Mouse (Mus musculus) liver, postnatal 0 days (tissue): ENCODE measurements around the gene Dgkq. TPM values are rescaled to one million over a fixed set of nuclear protein-coding genes. Genes with fewer than 3 reads are reported as not detected.

Experiments
- ATAC-seq: fragments of 200-750 bp; cut with Nextera tagmentation; 2 replicates; pipeline ENCODE4 v1.8.0; 2017; ENCODE audit warnings: mild to moderate bottlenecking, moderate library complexity
- DNase-seq: peaks from one replicate; pipeline ENCODE4 v3.0.0-alpha.2; 2016
- H3K27ac ChIP-seq: fragments of 300-500 bp; sonication (generic); 2 replicates; pipeline ENCODE4 v1.5.1; 2014; ENCODE audit warnings: antibody characterized with exemption, moderate library complexity, mild to moderate bottlenecking, low read depth
- H3K27me3 ChIP-seq: fragments of 300-500 bp; sonication (generic); 2 replicates; pipeline ENCODE4 v1.6.1; 2014; ENCODE audit warnings: low read length, control low read depth, mixed read lengths; ENCODE audit not compliant: insufficient read depth
- H3K36me3 ChIP-seq: fragments of 300-500 bp; sonication (generic); replicated peaks from 2 replicates; pipeline ENCODE4 v1.6.1; 2014; ENCODE audit warnings: mild to moderate bottlenecking, control low read depth, low read length, moderate library complexity, mixed read lengths; ENCODE audit not compliant: insufficient read depth
- H3K4me1 ChIP-seq: fragments of 300-500 bp; sonication (generic); 2 replicates; pipeline ENCODE4 v1.6.1; 2014; ENCODE audit warnings: antibody characterized with exemption, mild to moderate bottlenecking, control low read depth; ENCODE audit not compliant: insufficient read depth
- H3K4me2 ChIP-seq: fragments of 300-500 bp; sonication (generic); 2 replicates; pipeline ENCODE4 v1.6.1; 2014; ENCODE audit warnings: low read depth, mild to moderate bottlenecking, low read length, moderate library complexity, mixed read lengths
- H3K4me3 ChIP-seq: fragments of 300-500 bp; sonication (generic); 2 replicates; pipeline ENCODE4 v1.5.1; 2014; ENCODE audit warnings: low read depth, low read length
- H3K9ac ChIP-seq: fragments of 300-500 bp; sonication (generic); replicated peaks from 2 replicates; pipeline ENCODE4 v1.6.1; 2014; ENCODE audit warnings: mild to moderate bottlenecking, moderate library complexity
- H3K9me3 ChIP-seq: fragments of 300-500 bp; sonication (generic); 2 replicates; pipeline ENCODE4 v1.6.1; 2016; ENCODE audit warnings: mild to moderate bottlenecking, control low read depth, low read length, mixed read lengths
- CTCF ChIP-seq: sonication (generic); IDR thresholded peaks from 2 replicates; pipeline ENCODE4 v1.5.1; 2016; ENCODE audit warnings: antibody characterized with exemption, low read depth
- EP300 ChIP-seq: IDR thresholded peaks from 2 replicates; pipeline ENCODE4 v1.6.1; 2016; ENCODE audit warnings: antibody characterized with exemption, low read depth, mild to moderate bottlenecking
- WGBS: fragments of 180-500 bp; shearing (Covaris S2); extraction: QIAGEN DNeasy Blood & Tissue Kit; methylation state at CpG from one replicate; pipeline ENCODE4 v1.1.7; 2014; ENCODE audit not compliant: insufficient replicate concordance; 5-methylcytosine and 5-hydroxymethylcytosine counted together
- polyA plus RNA-seq: library from polyadenylated mRNA; unstranded; fragments of >200 nt; fragmentation: Nextera tagmentation; extraction: Ambion mirVana; gene quantifications from 2 replicates; pipeline ENCODE4 v1.2.1, GENCODE M21; 2015

The Dgkq gene
- 2.5 TPM in 2 replicates for polyA plus RNA-seq

DNA sequence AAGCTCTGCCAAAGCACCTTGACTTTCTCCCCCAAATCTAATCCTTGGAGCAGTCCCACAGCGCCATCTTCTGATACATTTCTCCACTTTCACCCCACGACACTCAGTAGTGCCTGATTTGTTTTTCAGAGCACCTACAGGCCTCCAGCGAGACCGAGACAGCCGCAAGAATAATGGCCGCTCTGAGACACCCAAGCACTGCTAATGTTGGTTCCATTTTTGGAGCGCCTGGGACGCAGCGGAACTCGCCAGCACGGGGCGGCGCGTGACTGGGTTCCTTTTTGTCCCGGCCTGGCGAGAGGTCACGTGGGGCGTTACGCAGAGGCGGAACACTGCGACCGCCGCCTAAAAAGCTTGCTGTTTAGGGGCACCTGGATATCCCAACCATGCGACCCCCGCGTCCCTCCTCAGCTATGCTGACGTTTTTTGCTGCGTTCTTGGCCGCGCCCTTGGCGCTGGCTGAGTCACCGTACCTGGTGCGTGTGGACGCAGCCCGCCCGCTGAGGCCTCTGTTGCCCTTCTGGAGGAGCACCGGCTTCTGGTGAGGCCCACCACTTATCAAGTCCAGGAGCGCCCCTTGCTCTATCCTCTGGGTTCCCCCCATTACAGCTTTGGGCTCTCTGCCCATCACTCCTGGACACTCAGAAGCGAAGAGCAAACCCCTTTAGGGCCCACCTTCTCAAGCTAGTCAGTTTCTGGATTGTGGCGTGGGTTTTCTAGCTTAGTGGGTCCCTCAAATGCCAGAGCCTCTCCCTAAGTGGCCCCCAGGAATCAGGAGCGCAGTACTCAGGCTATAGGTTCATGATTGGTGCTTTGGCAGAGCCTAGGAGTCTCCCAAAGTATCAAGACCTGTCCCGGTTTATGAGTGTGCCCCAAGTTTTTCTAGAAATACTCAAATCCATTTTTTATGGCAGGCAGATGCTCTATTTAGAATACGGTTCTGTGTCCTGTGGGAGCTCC, at the start of gene Dgkq:
TSS of gene Dgkq (minus strand) at position 696 of the 960 bp plus-strand sequence.
- Histone ChIP-seq H3K4me2 (peak within 1 kb of the TSS; percentile 92), H3K4me1 (peaks cover 17% of the 10 kb centered on the region), H3K4me3 (peak within 1 kb of the TSS; percentile 56), H3K9ac (peak within 1 kb of the TSS; percentile 81), H3K9me3 (no peaks in the 10 kb centered on the region), H3K27me3 (no peaks in the 10 kb centered on the region), H3K27ac (peak within 1 kb of the TSS; percentile 94), H3K36me3 (peaks cover 25% of the 10 kb centered on the region)
- peak; percentile 88 for DNase-seq
- TF ChIP-seq EP300 = no peak; the same call in 1 of the 2 replicates
- TF ChIP-seq CTCF = peak; percentile 85
- WGBS = 5% methylated on average over 41 of the region's 43 CpGs
- ATAC-seq = peak; percentile 80

GRCm38 (mm10) chr5:108718051-108718450, 48.6 kb upstream of the Dgkq start:
- H3K36me3 ChIP-seq = no peaks in the 10 kb centered on the region
- DNase-seq = no peak
- no peak for ATAC-seq
- H3K9ac ChIP-seq = no peak overlapping the region
- no peaks in the 10 kb centered on the region for H3K27me3 ChIP-seq
- no peaks in the 10 kb centered on the region for H3K4me1 ChIP-seq
- H3K4me3 ChIP-seq = no peak overlapping the region
- no peak overlapping the region for H3K4me2 ChIP-seq
- 61% methylated on average over 4 of the region's 4 CpGs for WGBS
- H3K27ac ChIP-seq = no peak overlapping the region
- TF ChIP-seq EP300 (no peak), CTCF (no peak)
- H3K9me3 ChIP-seq = no peaks in the 10 kb centered on the region

DNA sequence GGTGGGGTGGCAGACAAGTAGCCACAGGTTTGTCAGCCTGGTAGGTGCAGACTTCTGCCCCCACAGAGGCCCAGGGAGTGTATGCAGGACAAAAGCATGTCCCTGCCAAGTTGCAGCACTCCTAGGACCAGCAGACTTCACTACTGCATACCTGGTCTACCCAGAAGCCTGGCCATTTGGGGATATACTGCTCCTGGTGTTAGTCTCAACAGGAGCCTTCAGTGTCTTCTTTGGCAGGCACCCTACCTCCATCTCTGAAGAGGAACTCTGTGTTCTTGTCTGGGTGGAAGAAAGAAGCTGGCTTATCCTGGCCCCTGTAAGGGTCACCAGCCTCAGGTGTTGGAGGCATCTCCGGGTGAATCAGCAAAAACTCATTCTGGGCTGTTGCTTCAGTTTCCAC, 46.5 kb upstream of the Dgkq start:
- Histone ChIP-seq H3K4me3 (no peak overlapping the region), H3K36me3 (no peaks in the 10 kb centered on the region), H3K27me3 (no peaks in the 10 kb centered on the region), H3K9ac (no peak overlapping the region), H3K4me2 (no peak overlapping the region), H3K9me3 (no peaks in the 10 kb centered on the region), H3K27ac (no peak overlapping the region), H3K4me1 (no peaks in the 10 kb centered on the region)
- 72% methylated on average over 1 of the region's 1 CpGs for WGBS
- no peak for DNase-seq
- TF ChIP-seq EP300 (no peak), CTCF (no peak)
- no peak for ATAC-seq

GRCm38 (mm10) chr5:108714149-108714548, 44.7 kb upstream of the Dgkq start:
- Histone ChIP-seq H3K36me3 (no peaks in the 10 kb centered on the region), H3K4me3 (no peak overlapping the region), H3K27ac (no peak overlapping the region), H3K27me3 (no peaks in the 10 kb centered on the region), H3K4me2 (no peak overlapping the region), H3K4me1 (peaks cover 2% of the 10 kb centered on the region; the same call in 1 of the 2 replicates), H3K9me3 (no peaks in the 10 kb centered on the region), H3K9ac (no peak overlapping the region)
- TF ChIP-seq CTCF = no peak
- TF ChIP-seq EP300 = no peak
- no peak for ATAC-seq
- no peak for DNase-seq
- WGBS = 62% methylated on average over 6 of the region's 6 CpGs

DNA sequence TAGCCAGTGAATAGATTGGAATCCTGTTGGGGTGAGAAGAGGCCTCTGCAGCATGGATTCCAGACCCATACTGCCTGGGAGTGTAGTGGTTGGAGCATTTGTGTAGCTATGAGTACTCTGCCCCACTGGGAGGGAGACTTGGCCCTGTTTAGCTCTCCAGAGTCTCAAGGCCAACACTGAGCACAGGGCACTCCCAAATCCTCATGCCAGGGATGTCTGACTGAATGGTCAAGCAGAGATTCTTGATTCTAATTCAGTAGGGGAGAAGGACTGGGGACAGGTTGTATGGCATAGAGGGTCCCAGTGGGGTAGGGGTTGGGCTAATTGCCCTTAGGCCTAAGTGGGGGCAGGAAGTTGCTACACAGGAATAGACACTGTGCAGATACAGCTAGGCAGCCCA, 44.2 kb upstream of the Dgkq start:
- TF ChIP-seq EP300 (no peak), CTCF (no peak)

DNA sequence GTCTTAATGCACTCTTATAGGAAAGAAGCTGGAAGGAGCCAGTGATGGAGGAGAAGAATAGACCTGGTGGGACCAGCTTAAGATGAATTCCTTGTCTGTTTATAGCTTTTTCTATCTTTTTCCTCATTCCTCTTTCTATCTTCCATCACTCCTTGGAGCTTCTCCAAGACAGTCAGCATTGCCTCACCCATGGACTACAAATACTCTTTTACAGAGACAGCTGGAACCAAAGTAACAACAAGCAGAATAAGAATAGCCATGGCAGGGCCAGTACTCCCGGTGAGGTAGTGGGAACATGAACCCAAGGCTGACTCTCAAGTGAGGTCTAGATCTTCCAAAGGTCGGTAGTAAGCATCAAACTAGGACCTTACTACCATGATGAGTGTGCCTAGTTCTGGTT, 43.6 kb upstream of the Dgkq start:
- no peak overlapping the region for H3K4me3 ChIP-seq
- TF ChIP-seq CTCF (no peak), EP300 (no peak)
- 76% methylated on average over 2 of the region's 2 CpGs for WGBS

More for the DNA sequence above, 44.2 kb upstream of the Dgkq start:
- Histone ChIP-seq H3K4me2 (no peak overlapping the region), H3K27ac (no peak overlapping the region), H3K9me3 (no peaks in the 10 kb centered on the region), H3K27me3 (no peaks in the 10 kb centered on the region), H3K4me3 (no peak overlapping the region), H3K36me3 (no peaks in the 10 kb centered on the region), H3K9ac (no peak overlapping the region), H3K4me1 (peaks cover 6% of the 10 kb centered on the region; the same call in 1 of the 2 replicates)
- ATAC-seq = no peak
- DNase-seq = no peak

More for the DNA sequence above, 43.6 kb upstream of the Dgkq start:
- Histone ChIP-seq H3K27me3 (no peaks in the 10 kb centered on the region), H3K4me2 (no peak overlapping the region), H3K9me3 (no peaks in the 10 kb centered on the region), H3K4me1 (peaks cover 12% of the 10 kb centered on the region), H3K36me3 (no peaks in the 10 kb centered on the region), H3K9ac (no peak overlapping the region), H3K27ac (no peak overlapping the region)
- DNase-seq (no peak), ATAC-seq (no peak)
